Mouse (Mus musculus) spleen, postnatal 36 days (tissue): ENCODE measurements at regions not wholly inside any gene's neighbourhood (a gene's known extent, or its start where the extent isn't known, plus 50 kb on each side); places are given as distances from the start of the nearest gene placed in this dataset.

ENCODE experiments used
- DNase-seq, 2 experiments: peaks; one replicate each; pipeline ENCODE4 v3.0.0; 2022; ENCODE audit warnings: low spot score in 2 of 2, mixed read lengths in 1 of 2

DNA sequence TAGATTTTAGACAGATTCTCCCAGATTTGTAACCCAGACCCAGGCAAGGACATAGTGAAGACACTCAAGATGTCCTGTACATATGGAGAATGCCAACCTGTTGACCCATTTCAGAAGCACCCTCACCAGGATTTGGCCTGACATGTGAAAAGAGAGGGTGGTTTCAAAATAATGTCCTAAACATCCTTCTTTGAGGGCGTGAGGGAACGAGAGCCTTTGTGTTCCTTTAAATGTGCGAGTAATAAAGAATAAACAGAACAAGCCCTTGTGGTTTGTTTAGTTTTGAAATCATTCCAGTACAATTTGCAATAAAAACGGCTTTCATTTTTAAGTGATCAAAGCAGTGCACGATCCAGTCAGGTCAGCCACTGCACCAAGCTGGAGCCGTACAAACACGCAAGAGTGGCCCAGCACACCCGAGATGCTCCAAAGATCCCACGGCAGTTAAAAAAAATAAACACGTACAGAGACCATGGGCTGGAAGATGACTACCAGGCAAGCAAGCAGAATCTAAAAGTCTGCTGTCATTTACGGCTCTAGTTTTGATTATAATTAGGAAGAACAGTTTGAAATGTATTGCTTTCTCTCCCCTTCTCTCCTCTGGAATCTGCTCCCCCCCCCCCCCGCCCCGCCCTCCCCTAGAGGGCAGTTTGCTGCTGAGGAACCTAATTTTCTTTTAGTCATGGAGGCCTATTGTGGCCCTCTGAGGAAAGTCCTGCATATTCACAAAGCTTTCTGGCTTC is 72.4 kb upstream of the Tle4 start:
- DNase-seq, result no peak

DNA sequence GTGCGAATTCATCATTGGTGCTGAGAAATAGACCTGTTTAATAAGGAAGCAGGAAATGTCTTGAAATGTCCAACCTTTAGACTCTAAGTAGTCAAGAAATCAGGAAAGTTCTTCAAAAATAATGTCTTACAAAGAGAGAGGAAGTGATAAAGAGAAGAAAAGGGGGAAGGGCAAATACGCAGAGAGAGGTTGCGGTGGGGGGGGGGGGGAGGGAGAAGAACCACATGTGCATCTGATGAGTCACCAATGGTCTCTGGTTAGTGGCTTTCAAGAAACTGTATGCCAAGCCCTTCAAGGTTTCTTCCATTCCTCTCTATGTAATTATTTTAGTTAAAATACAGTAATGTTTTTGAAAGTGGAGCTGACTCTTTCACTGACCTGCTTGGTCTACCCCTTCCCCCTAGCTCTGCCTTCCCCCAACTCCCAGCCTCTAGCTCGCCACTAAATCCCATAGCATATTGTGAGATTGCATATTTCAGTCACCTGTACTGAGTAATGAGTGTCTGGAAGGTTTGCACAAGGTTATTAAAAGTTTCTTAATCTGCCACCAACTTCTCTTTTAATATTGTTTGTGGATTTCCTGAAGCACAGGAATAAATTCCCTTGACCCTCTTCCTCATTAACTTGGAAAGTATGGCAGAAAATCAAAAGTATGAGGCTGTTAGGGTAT is 70.8 kb upstream of the Tle4 start:
- DNase-seq, result no peak

DNA sequence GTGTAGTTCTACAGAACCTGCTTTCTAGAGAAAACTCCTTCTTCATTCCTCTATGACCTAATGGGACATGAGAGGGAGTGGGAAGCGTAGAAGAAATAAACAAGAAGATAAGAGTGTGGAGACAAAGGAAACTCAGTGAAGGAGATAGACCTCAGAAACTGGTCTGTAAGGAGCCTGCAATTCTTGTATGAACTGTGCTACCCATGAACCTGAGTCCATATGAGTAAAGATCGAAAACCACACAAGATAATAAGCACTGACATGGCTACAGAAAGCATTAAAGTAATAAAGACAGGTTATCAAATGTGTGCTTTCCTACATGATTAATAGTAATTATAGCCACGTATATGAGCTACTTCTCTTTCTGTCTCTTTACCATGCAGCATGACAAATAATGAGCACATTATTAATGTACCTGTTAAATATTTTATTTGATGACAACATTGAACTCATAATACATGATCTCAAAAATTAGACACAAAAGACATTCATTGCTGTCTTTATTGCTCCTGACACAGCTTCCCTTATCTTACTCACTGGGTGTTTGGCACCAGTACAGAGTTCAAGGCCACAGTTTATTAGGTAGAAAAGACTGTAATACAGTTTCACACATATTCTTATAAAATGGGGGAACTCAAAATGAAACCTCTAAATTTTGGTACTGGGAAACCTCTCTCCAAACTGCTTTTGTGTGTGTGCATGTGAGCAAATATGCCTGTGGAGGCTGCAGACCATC is 67.0 kb upstream of the Tle4 start:
- DNase-seq, result no peak

DNA sequence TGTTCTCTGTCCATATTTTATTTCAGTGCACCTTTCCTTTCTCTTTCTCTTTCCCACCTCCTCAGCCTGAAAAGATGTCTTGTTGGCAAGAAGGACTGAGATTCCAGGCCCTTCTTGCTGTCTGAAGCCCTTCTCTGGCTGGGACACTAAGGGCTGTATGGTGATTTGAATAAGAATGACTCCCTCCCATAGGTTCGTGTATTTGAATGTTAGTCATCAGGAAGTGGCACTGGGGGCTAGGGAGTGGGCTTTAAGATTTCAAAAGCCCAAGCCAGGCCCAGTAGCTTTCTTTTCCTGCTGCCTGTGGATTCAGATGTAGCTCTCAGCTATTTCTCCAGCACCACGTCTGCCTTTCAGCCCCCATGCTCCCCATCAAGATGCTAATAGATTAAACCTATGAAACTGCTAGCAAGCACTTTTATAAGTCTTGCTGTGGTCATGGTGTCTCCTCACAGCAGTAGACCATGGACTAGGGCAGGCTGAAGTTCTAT is 66.3 kb upstream of the Tle4 start:
- no peak for DNase-seq

DNA sequence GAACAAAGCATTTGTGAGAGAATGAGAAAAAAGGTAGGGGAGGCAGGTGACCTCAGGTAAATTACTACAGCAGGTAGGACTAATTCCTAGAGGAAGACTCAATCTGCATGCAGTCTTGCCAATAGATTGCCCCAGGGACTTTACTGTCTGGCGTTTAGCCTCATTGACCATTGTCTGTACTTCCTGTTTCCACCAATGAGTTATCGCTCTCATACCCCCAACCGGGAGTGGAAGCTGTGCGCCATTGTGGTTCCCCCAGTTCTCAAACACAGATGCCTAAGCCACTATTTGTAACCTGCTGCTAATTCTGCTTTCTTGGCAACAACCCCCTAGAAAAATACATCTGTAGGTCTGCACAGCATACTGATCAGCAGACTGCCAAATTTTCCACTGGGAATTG is 65.5 kb upstream of the Tle4 start:
- DNase-seq, result peak in 1 of 2 experiments; percentile 4

DNA sequence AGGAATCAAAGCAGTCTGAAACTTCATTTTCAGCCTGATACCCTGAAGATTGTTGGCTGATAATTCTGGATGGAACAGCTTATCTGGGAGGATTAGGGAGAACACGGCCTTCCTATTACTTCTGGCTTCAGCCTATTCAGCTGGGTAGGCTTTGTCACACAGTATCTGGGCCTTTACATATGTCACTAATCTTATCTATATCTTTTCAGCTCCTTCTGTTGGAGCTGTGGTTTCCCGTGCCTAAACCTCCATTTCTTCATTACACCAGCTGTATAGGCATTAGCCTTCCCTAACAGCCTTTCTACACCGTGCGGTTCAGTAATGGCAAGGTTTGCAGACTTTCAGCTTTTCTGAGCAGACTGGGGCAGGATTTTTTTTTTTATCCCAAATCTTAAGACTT is 61.9 kb upstream of the Tle4 start:
- no peak for DNase-seq

DNA sequence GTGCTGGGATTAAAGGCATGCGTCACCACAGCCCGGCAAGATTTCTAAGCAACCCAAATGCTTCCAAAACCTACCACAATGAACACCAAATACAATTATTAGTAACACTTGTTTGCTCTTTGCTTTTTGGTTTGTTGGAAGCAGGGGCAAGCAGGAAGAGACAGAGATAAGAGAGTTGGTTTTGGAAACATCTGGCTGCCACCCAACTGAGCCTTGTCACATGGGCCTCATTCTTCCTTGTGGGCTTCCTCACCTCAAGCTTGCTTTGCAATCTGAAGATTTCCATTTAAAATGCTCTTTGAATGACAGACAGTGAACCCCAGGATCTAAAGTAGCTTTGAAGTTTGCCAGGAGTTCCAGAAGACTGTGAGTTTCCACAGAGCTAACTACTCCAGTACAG is 60.6 kb upstream of the Tle4 start:
- no peak for DNase-seq

DNA sequence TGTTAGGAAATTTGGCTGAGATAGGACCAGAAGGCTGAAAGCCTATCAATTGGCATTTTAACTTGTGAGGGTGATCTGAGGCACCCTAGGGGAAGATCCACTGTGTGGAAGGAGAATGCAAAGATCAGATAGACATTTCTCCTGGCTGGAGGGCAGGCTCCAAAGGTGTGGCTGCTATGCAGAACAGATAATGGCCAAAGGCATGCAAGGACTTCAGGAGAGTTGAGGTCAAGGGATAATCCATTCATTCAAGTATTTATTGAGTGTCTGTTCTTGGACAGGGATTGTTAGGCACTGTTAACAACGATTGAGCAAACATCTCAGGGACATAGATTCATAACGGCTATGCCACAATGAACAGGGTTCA is 58.2 kb upstream of the Tle4 start:
- DNase-seq, result no peak

DNA sequence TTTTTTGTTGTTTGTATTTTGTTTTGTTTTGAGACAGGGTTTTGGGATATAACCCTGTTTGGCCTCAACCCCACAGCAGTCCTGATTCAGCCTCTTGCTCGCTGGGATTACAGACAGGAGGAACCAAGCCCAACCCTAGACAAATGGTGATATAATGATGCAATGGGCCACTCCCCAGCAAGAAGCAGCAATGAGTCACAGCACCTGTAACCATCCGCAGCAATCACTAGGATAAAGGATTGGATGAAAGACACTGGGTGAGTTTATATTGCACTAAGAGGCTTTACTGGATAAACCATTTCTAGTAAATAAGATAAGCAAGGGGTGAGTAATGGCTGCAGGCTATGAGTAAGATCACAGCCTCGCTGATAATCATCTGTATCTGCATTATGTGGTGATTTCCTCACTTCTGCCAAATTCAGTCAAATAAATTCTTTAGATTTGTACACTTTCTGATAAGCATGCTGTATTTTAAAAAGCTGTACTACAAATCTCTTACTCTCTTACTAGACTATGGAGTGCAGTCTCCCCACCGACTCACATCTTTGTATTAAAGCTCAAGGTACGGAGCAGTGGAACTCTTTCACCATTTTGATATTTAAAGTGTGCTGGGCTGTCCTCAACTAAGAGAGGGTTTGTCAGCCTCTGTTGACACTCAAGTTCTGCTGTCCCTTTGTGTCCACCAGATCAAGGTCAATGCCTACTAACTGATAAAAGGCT is 57.6 kb upstream of the Tle4 start:
- DNase-seq, result no peak
